Mouse (Mus musculus): ENCODE data around the gene Omd.

Omd gene

GRCm38 (mm10) chr13:49607714-49608113 is 25.5 kb downstream of the Omd start, which contains the start of gene Ogn:
Ogn (plus strand) TSS chr13:49608046.
- ATAC-seq (ENCODE audit: insufficient number of reproducible peaks, low FRiP score, low TSS enrichment): no peak

GRCm38 (mm10) chr13:49608589-49609322 is 26.5 kb downstream of the Omd start:
- no peak for ATAC-seq (ENCODE audit: insufficient number of reproducible peaks, low FRiP score, low TSS enrichment)

- no peak for ATAC-seq (ENCODE audit: insufficient number of reproducible peaks, low FRiP score, low TSS enrichment)
These were observed 34.8 kb downstream of the Omd start for GRCm38 (mm10) chr13:49617021-49617420.

GRCm38 (mm10) chr13:49618365-49618764 is 36.1 kb downstream of the Omd start:
- no peak for ATAC-seq (ENCODE audit: insufficient number of reproducible peaks, low FRiP score, low TSS enrichment)

- no peak for ATAC-seq (ENCODE audit: insufficient number of reproducible peaks, low FRiP score, low TSS enrichment)
These were observed 41.0 kb downstream of the Omd start for GRCm38 (mm10) chr13:49623216-49623615.

GRCm38 (mm10) chr13:49628167-49628566 is 45.9 kb downstream of the Omd start:
- no peak for ATAC-seq (ENCODE audit: insufficient number of reproducible peaks, low FRiP score, low TSS enrichment)

GRCm38 (mm10) chr13:49629076-49629475 is 46.8 kb downstream of the Omd start:
- no peak for ATAC-seq (ENCODE audit: insufficient number of reproducible peaks, low FRiP score, low TSS enrichment)

- no peak for ATAC-seq (ENCODE audit: insufficient number of reproducible peaks, low FRiP score, low TSS enrichment)
These were observed 57.7 kb downstream of the Omd start for GRCm38 (mm10) chr13:49639965-49640364.
